ENCODE assay signal across 19 mouse cellular contexts in genomic region chr11:116244580-116244979, GRCm38 (mm10). TPM values are rescaled to one million over a fixed set of nuclear protein-coding genes. Genes with fewer than 3 reads are reported as not detected.
"Had no signal": no experiment of that assay in that cellular context is flagged by ENCODE, and none has a peak within 500 bp of the region (broad histone marks: within the 10 kb centered on the region; RNA-seq: fewer than 3 reads in every experiment).

No protein-coding gene starts in this region.

- H3K4me3 ChIP-seq: left cerebral cortex, adult 2 months; liver, embryonic 13.5 days; neural tube, embryonic 12.5 days; neural tube, embryonic 15.5 days had no signal

- ATAC-seq: intestine, postnatal 0 days had no signal

- H3K4me1 ChIP-seq: neural tube, embryonic 15.5 days had no signal

- H3K27ac ChIP-seq: left cerebral cortex, adult 2 months; liver, embryonic 13.5 days; neural tube, embryonic 12.5 days; neural tube, embryonic 15.5 days; stomach, postnatal 0 days had no signal

- H3K27me3 ChIP-seq: neural tube, embryonic 12.5 days; neural tube, embryonic 15.5 days had no signal

- H3K9me3 ChIP-seq: liver, embryonic 13.5 days; neural tube, embryonic 12.5 days; neural tube, embryonic 15.5 days had no signal

- H3K4me2 ChIP-seq: liver, embryonic 13.5 days; midbrain, embryonic 11.5 days; neural tube, embryonic 12.5 days; neural tube, embryonic 15.5 days had no signal

- DNase-seq: layer of hippocampus, postnatal 36 days; liver, embryonic 13.5 days; lung, adult 2 months; lung, postnatal 14 days; lung, postnatal 4 days; midbrain, embryonic 14.5 days; right cerebral cortex, adult 18-20 months; right cerebral cortex, postnatal 14 days; right cerebral cortex, postnatal 4 days; thymus, adult 18-20 months; thymus, postnatal 36 days had no signal

- H3K9ac ChIP-seq: liver, embryonic 13.5 days; neural tube, embryonic 12.5 days; neural tube, embryonic 15.5 days had no signal

RNA-seq across cellular contexts. Expression of gene Galr2, which starts 36.2 kb away (rescaled TPM):
- polyA plus RNA-seq: liver, adult 2 months; liver, embryonic 13.5 days; liver, embryonic 16.5 days had no signal
